Mouse (Mus musculus): ENCODE results near the gene Apba2.

Gene Apba2

GRCm38 (mm10) chr7:64728181-64728591 is 226.7 kb downstream of the Apba2 start:
- DNase-seq (ENCODE audit: low spot score): no peak

- DNase-seq (ENCODE audit: low spot score): no peak
Measured at GRCm38 (mm10) chr7:64728816-64729215, 227.3 kb downstream of the Apba2 start.

GRCm38 (mm10) chr7:64729785-64730184 is 228.3 kb downstream of the Apba2 start:
- DNase-seq (ENCODE audit: low spot score): peak; percentile 43

GRCm38 (mm10) chr7:64739131-64739530 is 237.6 kb downstream of the Apba2 start:
- DNase-seq (ENCODE audit: low spot score): no peak

- DNase-seq (ENCODE audit: low spot score): peak; percentile 70
Measured at GRCm38 (mm10) chr7:64741333-64742307, 240.1 kb downstream of the Apba2 start.

GRCm38 (mm10) chr7:64743610-64744009 is 242.1 kb downstream of the Apba2 start:
- no peak for DNase-seq (ENCODE audit: low spot score)

- DNase-seq (ENCODE audit: low spot score): no peak
Measured at GRCm38 (mm10) chr7:64751465-64751864, 250.0 kb downstream of the Apba2 start.

GRCm38 (mm10) chr7:64752133-64752532 is 250.6 kb downstream of the Apba2 start:
- no peak for DNase-seq (ENCODE audit: low spot score)

- DNase-seq (ENCODE audit: low spot score): no peak
Measured at GRCm38 (mm10) chr7:64753678-64754077, 252.2 kb downstream of the Apba2 start.

- no peak for DNase-seq (ENCODE audit: low spot score)
Measured at GRCm38 (mm10) chr7:64754161-64754560, 252.7 kb downstream of the Apba2 start.

- no peak for DNase-seq (ENCODE audit: low spot score)
Measured at GRCm38 (mm10) chr7:64755141-64755540, 253.6 kb downstream of the Apba2 start.

- DNase-seq (ENCODE audit: low spot score): no peak
Measured at GRCm38 (mm10) chr7:64765595-64765994, 264.1 kb downstream of the Apba2 start.

- no peak for DNase-seq (ENCODE audit: low spot score)
Measured at GRCm38 (mm10) chr7:64769768-64770167, 268.3 kb downstream of the Apba2 start.

- no peak for DNase-seq (ENCODE audit: low spot score)
Measured at GRCm38 (mm10) chr7:64770779-64771390, 269.4 kb downstream of the Apba2 start.

GRCm38 (mm10) chr7:64773465-64773864 is 272.0 kb downstream of the Apba2 start:
- no peak for DNase-seq (ENCODE audit: low spot score)

GRCm38 (mm10) chr7:64776708-64777489 is 275.4 kb downstream of the Apba2 start:
- no peak for DNase-seq (ENCODE audit: low spot score)

GRCm38 (mm10) chr7:64779501-64779900 is 278.0 kb downstream of the Apba2 start:
- peak; percentile 48 for DNase-seq (ENCODE audit: low spot score)

GRCm38 (mm10) chr7:64785040-64785439 is 283.5 kb downstream of the Apba2 start:
- DNase-seq (ENCODE audit: low spot score): no peak

GRCm38 (mm10) chr7:64791145-64791544 is 289.6 kb downstream of the Apba2 start:
- DNase-seq (ENCODE audit: low spot score): no peak

- DNase-seq (ENCODE audit: low spot score): no peak
Measured at GRCm38 (mm10) chr7:64792031-64792430, 290.5 kb downstream of the Apba2 start.

GRCm38 (mm10) chr7:64795554-64795953 is 294.0 kb downstream of the Apba2 start:
- DNase-seq (ENCODE audit: low spot score): no peak

Measured in left cerebral cortex, adult 11 months (tissue).